Mouse (Mus musculus) heart, embryonic 12.5 days (tissue): ENCODE data around the gene Krt28. TPM values are rescaled to one million over a fixed set of nuclear protein-coding genes. Genes with fewer than 3 reads are reported as not detected.

ENCODE experiments used
- ATAC-seq: fragments of 200-750 bp; cut with Nextera tagmentation; 2 replicates; pipeline ENCODE4 v1.8.0; 2017; ENCODE audit warnings: moderate TSS enrichment, moderate library complexity; ENCODE audit not compliant: insufficient number of reproducible peaks, low FRiP score
- H3K27ac ChIP-seq: fragments of 300-500 bp; sonication (generic); 2 replicates; pipeline ENCODE4 v1.5.1; 2016; ENCODE audit warnings: mild to moderate bottlenecking, moderate library complexity; ENCODE audit not compliant: poor library complexity, severe bottlenecking
- H3K27me3 ChIP-seq: fragments of 300-500 bp; sonication (generic); replicated peaks from 2 replicates; pipeline ENCODE4 v1.6.1; 2016; ENCODE audit warnings: mild to moderate bottlenecking, moderate library complexity
- H3K36me3 ChIP-seq: fragments of 300-500 bp; sonication (generic); 2 replicates; pipeline ENCODE4 v1.6.1; 2016; ENCODE audit warnings: mild to moderate bottlenecking, moderate library complexity
- H3K4me1 ChIP-seq: fragments of 300-500 bp; sonication (generic); replicated peaks from 2 replicates; pipeline ENCODE4 v1.6.1; 2016; ENCODE audit warnings: mild to moderate bottlenecking
- H3K4me2 ChIP-seq: fragments of 300-500 bp; sonication (generic); 2 replicates; pipeline ENCODE4 v1.6.1; 2016; ENCODE audit warnings: mild to moderate bottlenecking, moderate library complexity
- H3K4me3 ChIP-seq: fragments of 300-500 bp; sonication (generic); 2 replicates; pipeline ENCODE4 v1.5.1; 2016; ENCODE audit warnings: mild to moderate bottlenecking
- H3K9ac ChIP-seq: fragments of 300-500 bp; sonication (generic); 2 replicates; pipeline ENCODE4 v1.6.1; 2016; ENCODE audit warnings: mild to moderate bottlenecking, moderate library complexity
- H3K9me3 ChIP-seq: fragments of 300-500 bp; sonication (generic); replicated peaks from 2 replicates; pipeline ENCODE4 v1.6.1; 2016; ENCODE audit warnings: mild to moderate bottlenecking, moderate library complexity
- WGBS: fragments of 180-500 bp; shearing (Covaris S2); methylation state at CpG from one replicate; pipeline ENCODE4 v1.1.7; 2016; 5-methylcytosine and 5-hydroxymethylcytosine counted together
- polyA plus RNA-seq: library from polyadenylated mRNA; unstranded; fragments of >200 nt; fragmentation: Nextera tagmentation; extraction: Ambion mirVana; gene quantifications from 2 replicates; pipeline ENCODE4 v1.2.1, GENCODE M21; 2016

Gene Krt28
- polyA plus RNA-seq, 1 experiment from 2014 or later = 0.20 TPM

DNA sequence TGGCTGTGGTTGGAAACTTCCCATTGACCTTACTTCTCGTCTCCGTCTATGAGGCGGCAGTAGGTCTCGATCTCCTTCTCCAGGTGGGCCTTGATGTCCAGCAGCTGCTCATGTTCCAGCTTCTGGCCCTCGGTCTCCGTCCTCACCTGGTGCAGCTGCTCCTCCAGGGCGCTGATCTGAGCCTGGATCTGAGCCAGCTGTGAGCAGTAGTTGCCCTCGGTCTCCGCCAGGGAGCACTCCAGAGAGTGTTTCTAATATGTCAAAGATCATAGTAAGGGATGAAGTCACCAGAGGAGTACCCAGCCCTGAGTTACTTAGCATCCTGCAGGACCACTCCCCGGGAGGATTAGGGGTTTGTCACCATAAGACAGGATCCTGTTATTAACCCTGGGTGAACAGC lies 7.9 kb downstream of the Krt28 start:
- Histone ChIP-seq H3K9me3 (no peaks in the 10 kb centered on the region), H3K4me2 (no peak overlapping the region), H3K27ac (no peak overlapping the region), H3K4me3 (no peak overlapping the region), H3K27me3 (peaks cover 17% of the 10 kb centered on the region), H3K4me1 (no peaks in the 10 kb centered on the region), H3K9ac (no peak overlapping the region), H3K36me3 (no peaks in the 10 kb centered on the region)
- no peak for ATAC-seq
- 35% methylated on average over 10 of the region's 10 CpGs for WGBS

DNA sequence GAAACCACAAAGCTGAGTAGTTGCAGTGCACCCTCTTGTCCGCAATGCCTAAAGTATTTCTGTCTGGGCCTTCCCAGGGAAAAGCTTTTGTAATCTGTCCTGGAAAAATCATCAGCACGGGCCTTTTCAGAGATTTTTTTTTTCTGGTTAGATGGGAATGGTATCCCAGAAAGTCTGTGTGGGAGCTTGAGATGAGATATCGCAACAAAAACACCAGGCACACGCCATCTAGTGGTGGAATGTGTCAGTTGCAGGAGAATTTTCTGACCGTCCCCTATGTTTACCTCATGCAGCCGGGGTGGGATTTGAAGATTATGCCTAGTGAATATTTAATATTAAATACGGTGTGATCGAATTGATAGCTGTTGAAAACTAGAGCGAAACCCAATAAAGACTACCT lies 10.3 kb downstream of the Krt28 start:
- Histone ChIP-seq H3K4me1 (no peaks in the 10 kb centered on the region), H3K27ac (no peak overlapping the region), H3K36me3 (no peaks in the 10 kb centered on the region), H3K9me3 (no peaks in the 10 kb centered on the region), H3K4me3 (no peak overlapping the region), H3K9ac (no peak overlapping the region), H3K4me2 (no peak overlapping the region), H3K27me3 (peaks cover 12% of the 10 kb centered on the region)
- WGBS = 22% methylated on average over 9 of the region's 9 CpGs
- no peak for ATAC-seq

DNA sequence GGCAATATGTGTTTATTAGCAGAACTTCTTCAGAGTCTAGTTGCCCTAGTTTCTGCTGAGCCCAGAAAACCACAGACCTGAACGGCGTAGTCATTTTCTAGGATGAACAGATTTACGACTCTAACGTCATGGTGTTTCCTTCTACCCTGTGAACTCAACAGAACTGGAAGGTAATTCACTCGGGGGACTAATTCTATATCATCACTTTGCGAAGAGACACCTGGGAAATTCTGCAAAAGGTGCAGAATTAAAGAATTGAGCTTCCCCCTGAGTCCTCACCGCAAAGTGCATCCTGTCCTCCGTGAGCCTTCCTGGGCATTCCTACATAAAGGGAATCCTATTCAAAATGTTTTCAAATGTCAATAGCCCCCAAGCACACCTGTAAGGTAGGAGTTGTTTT lies 13.3 kb downstream of the Krt28 start:
- 83% methylated on average over 8 of the region's 8 CpGs for WGBS
- Histone ChIP-seq H3K9me3 (no peaks in the 10 kb centered on the region), H3K4me2 (no peak overlapping the region), H3K27me3 (peaks cover 5% of the 10 kb centered on the region), H3K4me3 (no peak overlapping the region), H3K9ac (no peak overlapping the region), H3K4me1 (no peaks in the 10 kb centered on the region), H3K36me3 (no peaks in the 10 kb centered on the region), H3K27ac (no peak overlapping the region)
- ATAC-seq = no peak

DNA sequence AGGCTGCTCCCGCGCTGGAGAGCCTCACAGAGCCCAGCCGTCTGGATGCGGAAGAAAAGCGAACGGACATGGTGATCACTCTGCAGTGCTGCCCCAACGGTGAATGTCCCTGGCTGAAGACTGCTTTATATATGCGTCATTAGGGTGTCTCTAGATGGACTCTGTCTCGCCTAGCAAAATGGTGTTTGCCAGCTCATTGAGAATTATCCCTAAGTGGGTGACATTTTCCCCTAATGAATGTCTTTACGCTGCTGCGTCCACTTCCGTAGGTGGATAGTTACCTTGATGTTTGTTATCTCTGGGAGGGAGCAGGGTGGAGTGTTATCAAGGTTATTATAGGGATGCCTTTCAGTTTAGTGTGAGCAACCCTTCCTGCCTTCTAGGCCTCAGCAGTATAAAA lies 23.7 kb downstream of the Krt28 start, which contains the start of gene Krt27:
Gene Krt27, minus strand, starts transcription at position 101 of the 400 bp plus-strand sequence.
- Histone ChIP-seq H3K9ac (no peak within 1 kb of the TSS), H3K4me1 (no peaks in the 10 kb centered on the region), H3K27ac (no peak within 1 kb of the TSS), H3K4me3 (no peak within 1 kb of the TSS), H3K27me3 (0 out of 2 replicates have a peak, but pooled peaks cover 4% of the 10 kb centered on the region), H3K4me2 (no peak within 1 kb of the TSS), H3K36me3 (no peaks in the 10 kb centered on the region), H3K9me3 (no peaks in the 10 kb centered on the region)
- 62% methylated on average over 12 of the region's 12 CpGs for WGBS
- no peak for ATAC-seq

DNA sequence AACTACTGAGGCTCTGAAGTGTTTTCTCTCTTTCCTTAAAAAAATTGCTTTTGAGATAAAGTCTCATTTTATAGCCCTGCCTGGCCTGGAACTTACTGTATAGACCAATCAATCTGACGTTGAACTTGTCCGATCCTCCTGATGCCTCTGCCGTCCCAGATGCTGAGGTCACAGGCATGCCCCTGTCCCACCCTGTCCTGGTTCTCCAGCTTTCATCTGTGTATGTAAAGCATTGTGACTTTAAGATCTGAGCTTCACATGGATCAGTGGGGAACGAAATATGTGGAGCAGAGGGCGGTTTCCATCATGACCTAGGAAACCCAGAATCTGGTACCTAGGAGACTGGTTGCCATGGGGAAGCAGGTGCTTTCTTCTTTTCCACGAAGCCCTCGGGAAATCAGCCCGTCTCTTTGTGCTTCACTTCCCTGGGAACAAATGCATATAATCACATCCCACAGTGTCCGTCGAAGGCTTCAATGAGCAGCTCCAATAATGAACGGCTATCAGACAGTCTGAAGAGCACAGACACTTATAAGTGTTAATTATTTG lies 35.3 kb downstream of the Krt28 start:
- Histone ChIP-seq H3K27me3 (0 out of 2 replicates have a peak, but pooled peaks cover 6% of the 10 kb centered on the region), H3K27ac (no peak overlapping the region), H3K9ac (no peak overlapping the region), H3K4me1 (no peaks in the 10 kb centered on the region), H3K36me3 (no peaks in the 10 kb centered on the region), H3K4me2 (no peak overlapping the region), H3K9me3 (no peaks in the 10 kb centered on the region), H3K4me3 (no peak overlapping the region)
- no peak for ATAC-seq
- WGBS = 85% methylated on average over 11 of the region's 11 CpGs

DNA sequence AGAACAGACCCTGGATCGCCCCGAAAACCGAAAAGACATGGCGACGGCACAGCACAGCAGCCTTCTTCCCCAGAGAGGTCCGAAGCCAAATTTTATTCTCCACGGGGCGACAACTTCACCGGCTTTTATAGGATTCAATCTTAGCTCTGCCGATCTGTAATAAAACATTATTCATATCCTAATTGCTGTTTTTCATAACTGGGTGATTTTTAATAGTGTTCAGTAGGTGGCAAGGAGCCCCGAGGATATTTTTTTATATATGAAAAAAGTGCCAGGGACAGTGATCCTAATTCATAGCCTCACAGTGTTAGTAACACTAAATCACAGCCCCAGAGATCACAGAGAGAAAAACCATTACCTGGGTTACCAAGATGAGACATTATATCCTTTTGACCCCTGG lies 36.8 kb downstream of the Krt28 start, which contains the start of gene Krt26:
Gene Krt26, minus strand, starts transcription at position 101 of the 400 bp plus-strand sequence.
- Histone ChIP-seq H3K27ac (no peak within 1 kb of the TSS), H3K27me3 (0 out of 2 replicates have a peak, but pooled peaks cover 6% of the 10 kb centered on the region), H3K4me1 (no peaks in the 10 kb centered on the region), H3K4me3 (no peak within 1 kb of the TSS), H3K9ac (no peak within 1 kb of the TSS), H3K4me2 (no peak within 1 kb of the TSS), H3K9me3 (no peaks in the 10 kb centered on the region), H3K36me3 (no peaks in the 10 kb centered on the region)
- WGBS = 87% methylated on average over 11 of the region's 11 CpGs
- no peak for ATAC-seq

DNA sequence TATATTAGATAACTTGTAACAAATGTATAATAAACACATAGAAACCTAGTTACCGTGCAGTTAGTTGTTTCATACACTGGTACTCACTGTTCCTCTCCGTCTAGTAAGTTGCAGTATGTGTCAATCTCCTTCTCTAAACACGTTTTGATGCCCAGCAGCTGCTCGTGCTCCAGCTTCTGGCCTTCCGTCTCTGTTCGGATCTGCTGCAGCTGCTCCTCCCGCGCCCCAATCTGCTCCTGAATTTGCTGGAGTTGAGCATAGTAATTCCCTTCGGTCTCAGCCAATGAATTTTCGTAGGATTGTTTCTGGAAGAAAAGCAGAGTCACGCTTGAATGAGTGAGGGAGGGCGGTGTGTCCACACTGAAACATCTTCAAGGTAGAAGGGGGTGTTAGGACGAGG lies 41.3 kb downstream of the Krt28 start:
- no peaks in the 10 kb centered on the region for H3K36me3 ChIP-seq
- no peaks in the 10 kb centered on the region for H3K27me3 ChIP-seq
- no peak overlapping the region for H3K9ac ChIP-seq
- no peak overlapping the region for H3K27ac ChIP-seq
- 76% methylated on average over 13 of the region's 13 CpGs for WGBS
- no peak for ATAC-seq
- no peak overlapping the region for H3K4me2 ChIP-seq
- no peaks in the 10 kb centered on the region for H3K4me1 ChIP-seq
- H3K4me3 ChIP-seq = no peak overlapping the region
- H3K9me3 ChIP-seq = no peaks in the 10 kb centered on the region

DNA sequence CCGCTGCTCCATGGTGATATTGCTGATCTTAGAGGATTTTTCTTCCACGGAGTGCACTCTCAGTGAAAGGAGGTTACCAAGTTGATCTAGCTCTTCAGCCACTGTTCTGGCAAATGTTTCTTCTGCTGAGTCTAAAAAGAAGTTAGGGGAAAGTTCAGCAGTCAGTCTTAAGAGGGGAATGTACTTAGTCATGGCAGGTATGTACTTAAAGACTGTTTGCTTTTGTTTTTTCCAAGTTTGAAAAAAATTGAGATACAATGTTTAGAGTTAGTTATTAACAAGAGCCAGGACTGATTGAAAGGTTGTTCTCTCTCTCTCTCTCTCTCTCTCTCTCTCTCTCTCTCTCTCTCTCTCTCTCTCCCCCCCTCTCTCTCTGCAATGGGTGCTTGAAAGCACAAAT lies 45.0 kb downstream of the Krt28 start:
- H3K27me3 ChIP-seq = 0 out of 2 replicates have a peak, but pooled peaks cover 4% of the 10 kb centered on the region
- H3K9ac ChIP-seq = no peak overlapping the region
- H3K4me2 ChIP-seq = no peak overlapping the region
- no peaks in the 10 kb centered on the region for H3K36me3 ChIP-seq
- no peak overlapping the region for H3K27ac ChIP-seq
- no peaks in the 10 kb centered on the region for H3K4me1 ChIP-seq
- H3K4me3 ChIP-seq = no peak overlapping the region
- 78% methylated on average over 2 of the region's 2 CpGs for WGBS
- no peaks in the 10 kb centered on the region for H3K9me3 ChIP-seq
- ATAC-seq = no peak

DNA sequence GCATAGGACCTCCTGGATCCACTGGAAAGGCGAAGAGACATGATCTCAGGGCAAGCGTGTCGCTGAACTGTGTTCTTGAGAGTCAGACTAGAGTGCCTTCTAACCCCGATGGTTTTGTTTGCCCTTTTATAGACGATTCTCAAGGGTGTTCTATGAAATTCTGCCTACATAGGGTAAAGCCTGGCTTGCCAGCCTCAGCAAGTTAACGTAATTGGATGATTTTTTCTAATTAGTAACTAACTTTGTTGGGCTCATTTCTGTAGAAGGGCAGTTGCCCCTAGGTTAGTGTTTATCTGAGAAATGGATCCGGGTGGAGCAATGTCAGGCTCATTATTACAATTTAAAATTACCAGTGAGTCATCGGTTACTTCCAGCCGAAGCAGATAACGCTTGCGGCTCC lies 51.9 kb downstream of the Krt28 start, which contains the start of gene Krt25:
Gene Krt25, minus strand, starts transcription at position 101 of the 400 bp plus-strand sequence.
- no peak for ATAC-seq
- Histone ChIP-seq H3K9ac (no peak within 1 kb of the TSS), H3K4me2 (no peak within 1 kb of the TSS), H3K4me1 (no peaks in the 10 kb centered on the region), H3K4me3 (no peak within 1 kb of the TSS), H3K27me3 (0 out of 2 replicates have a peak, but pooled peaks cover 4% of the 10 kb centered on the region), H3K36me3 (no peaks in the 10 kb centered on the region), H3K27ac (no peak within 1 kb of the TSS), H3K9me3 (no peaks in the 10 kb centered on the region)
- 84% methylated on average over 11 of the region's 11 CpGs for WGBS

DNA sequence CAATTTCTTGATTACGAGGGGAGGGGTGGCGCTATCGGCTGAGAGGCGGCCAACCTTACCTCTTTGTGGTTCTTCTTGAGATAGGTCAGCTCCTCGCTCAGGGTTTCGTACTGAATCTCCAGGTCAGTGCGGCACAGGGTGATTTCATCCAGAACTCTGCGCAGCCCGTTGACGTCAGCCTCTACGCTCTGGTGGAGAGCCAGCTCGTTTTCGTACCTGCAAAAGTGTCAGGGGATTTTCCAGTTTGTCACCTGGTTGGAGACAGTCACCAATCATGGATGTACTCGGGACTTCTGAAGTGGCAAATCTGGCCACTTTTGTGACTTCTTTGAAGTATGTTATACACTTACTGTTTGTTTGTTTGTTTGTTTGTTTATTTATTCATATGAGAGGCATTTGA lies 53.6 kb downstream of the Krt28 start:
- Histone ChIP-seq H3K4me1 (no peaks in the 10 kb centered on the region), H3K36me3 (no peaks in the 10 kb centered on the region), H3K4me3 (no peak overlapping the region), H3K4me2 (no peak overlapping the region), H3K27me3 (no peaks in the 10 kb centered on the region), H3K9me3 (no peaks in the 10 kb centered on the region), H3K27ac (no peak overlapping the region), H3K9ac (no peak overlapping the region)
- WGBS = 82% methylated on average over 14 of the region's 14 CpGs
- ATAC-seq = no peak

DNA sequence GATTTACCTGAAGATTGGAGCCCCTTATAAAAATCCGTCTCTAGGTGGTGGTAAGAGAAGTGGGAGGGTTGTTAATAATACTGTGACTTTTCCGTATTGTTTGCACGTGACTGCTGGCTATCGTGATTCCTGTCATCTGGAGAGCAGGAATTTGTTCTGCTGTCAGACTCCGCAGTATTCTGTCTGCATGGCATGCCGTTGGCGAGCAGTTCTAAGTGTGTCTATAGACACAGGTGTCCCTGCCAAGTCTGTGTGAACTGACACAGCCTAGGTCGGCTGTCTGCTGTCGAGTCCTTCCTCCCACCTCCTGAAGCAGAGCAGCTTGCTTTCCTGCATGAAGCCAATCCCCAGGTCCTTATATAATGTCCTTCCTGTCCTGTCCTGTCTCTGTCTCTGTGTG lies 55.6 kb downstream of the Krt28 start:
- Histone ChIP-seq H3K9ac (no peak overlapping the region), H3K36me3 (no peaks in the 10 kb centered on the region), H3K9me3 (no peaks in the 10 kb centered on the region), H3K27me3 (0 out of 2 replicates have a peak, but pooled peaks cover 4% of the 10 kb centered on the region), H3K4me2 (peak overlapping the region; percentile 18; the same call in 1 of the 2 replicates), H3K4me3 (no peak overlapping the region), H3K27ac (no peak overlapping the region), H3K4me1 (no peaks in the 10 kb centered on the region)
- 40% methylated on average over 9 of the region's 9 CpGs for WGBS
- no peak for ATAC-seq

DNA sequence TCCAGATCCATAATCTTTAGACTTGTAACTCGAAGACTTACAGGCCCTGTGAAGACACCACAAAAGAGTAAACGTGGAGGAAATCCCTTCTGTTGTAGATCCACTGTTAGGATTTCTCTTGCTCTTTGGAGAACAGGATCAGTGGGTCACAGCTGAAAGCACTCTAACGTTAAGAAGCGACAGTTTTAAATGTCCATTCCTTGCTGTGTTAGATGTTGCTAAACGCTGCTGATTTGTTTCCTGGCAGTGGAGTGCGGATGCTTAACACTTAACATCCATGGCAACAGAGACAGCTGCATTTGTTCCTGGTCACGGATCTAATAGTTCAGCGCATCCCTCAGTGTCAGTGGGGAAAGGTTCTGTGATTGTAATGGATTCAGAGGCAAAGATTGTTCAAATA lies 58.2 kb downstream of the Krt28 start:
- ATAC-seq = no peak
- Histone ChIP-seq H3K4me1 (no peaks in the 10 kb centered on the region), H3K27me3 (0 out of 2 replicates have a peak, but pooled peaks cover 4% of the 10 kb centered on the region), H3K36me3 (no peaks in the 10 kb centered on the region), H3K27ac (no peak overlapping the region), H3K4me2 (no peak overlapping the region), H3K9me3 (no peaks in the 10 kb centered on the region), H3K9ac (no peak overlapping the region), H3K4me3 (no peak overlapping the region)
- WGBS = 63% methylated on average over 8 of the region's 8 CpGs
